Mouse (Mus musculus): ENCODE data around the gene Slc25a38. TPM values are rescaled to one million over a fixed set of nuclear protein-coding genes. Genes with fewer than 3 reads are reported as not detected.
"Not testable (repeated sequence)": the region's sequence is repeated elsewhere in the genome, so short reads cannot be mapped to it uniquely, and the experiment has no call there.

The Slc25a38 gene
- polyA plus RNA-seq, 1 experiment = 17.1 TPM

GRCm38 (mm10) chr9:120095886-120096285 lies 14.3 kb upstream of the Slc25a38 start:
- H3K27ac ChIP-seq (ENCODE audit: insufficient read depth, low read length) = no peak overlapping the region
- TF ChIP-seq POLR2A (IDR thresholded peaks at IDR 0.05; ENCODE audit: low read depth, low read length) (no peak), CTCF (IDR thresholded peaks at IDR 0.05; ENCODE audit: borderline replicate concordance, insufficient read depth, low read length) (no peak)
- H3K4me1 ChIP-seq (ENCODE audit: control insufficient read depth, insufficient read depth, low read length) = no peaks in the 10 kb centered on the region
- H3K4me3 ChIP-seq (ENCODE audit: insufficient read depth, low read length) = no peak overlapping the region

GRCm38 (mm10) chr9:120098682-120099081 lies 11.5 kb upstream of the Slc25a38 start:
- TF ChIP-seq POLR2A (IDR thresholded peaks at IDR 0.05; ENCODE audit: low read depth, low read length) (no peak), CTCF (IDR thresholded peaks at IDR 0.05; ENCODE audit: borderline replicate concordance, insufficient read depth, low read length) (peak; percentile 84; the same call in 1 of the 2 replicates)
- no peak overlapping the region for H3K27ac ChIP-seq (ENCODE audit: insufficient read depth, low read length)
- H3K4me1 ChIP-seq (ENCODE audit: control insufficient read depth, insufficient read depth, low read length) = no peaks in the 10 kb centered on the region
- H3K4me3 ChIP-seq (ENCODE audit: insufficient read depth, low read length) = no peak overlapping the region

GRCm38 (mm10) chr9:120099304-120099703 lies 10.9 kb upstream of the Slc25a38 start:
- Histone ChIP-seq H3K4me3 (ENCODE audit: insufficient read depth, low read length) (no peak overlapping the region), H3K27ac (ENCODE audit: insufficient read depth, low read length) (no peak overlapping the region), H3K4me1 (ENCODE audit: control insufficient read depth, insufficient read depth, low read length) (no peaks in the 10 kb centered on the region)
- TF ChIP-seq POLR2A (IDR thresholded peaks at IDR 0.05; ENCODE audit: low read depth, low read length) (no peak), CTCF (IDR thresholded peaks at IDR 0.05; ENCODE audit: borderline replicate concordance, insufficient read depth, low read length) (no peak)

GRCm38 (mm10) chr9:120101165-120101564 lies 9.0 kb upstream of the Slc25a38 start:
- Histone ChIP-seq H3K4me1 (ENCODE audit: control insufficient read depth, insufficient read depth, low read length) (no peaks in the 10 kb centered on the region), H3K4me3 (ENCODE audit: insufficient read depth, low read length) (no peak overlapping the region)

GRCm38 (mm10) chr9:120108953-120109352 lies 1.2 kb upstream of the Slc25a38 start:
- not testable (repeated sequence) for H3K27ac ChIP-seq (ENCODE audit: insufficient read depth, low read length); H3K4me3 ChIP-seq (ENCODE audit: insufficient read depth, low read length); H3K4me1 ChIP-seq (ENCODE audit: control insufficient read depth, insufficient read depth, low read length)

More at GRCm38 (mm10) chr9:120101165-120101564, 9.0 kb upstream of the Slc25a38 start:
- no peak for TF ChIP-seq POLR2A (IDR thresholded peaks at IDR 0.05; ENCODE audit: low read depth, low read length)
- TF ChIP-seq CTCF (IDR thresholded peaks at IDR 0.05; ENCODE audit: borderline replicate concordance, insufficient read depth, low read length) = no peak
- no peak overlapping the region for H3K27ac ChIP-seq (ENCODE audit: insufficient read depth, low read length)

GRCm38 (mm10) chr9:120111156-120111945 lies 1.2 kb downstream of the Slc25a38 start:
- H3K4me3 ChIP-seq (ENCODE audit: insufficient read depth, low read length) = peak overlapping the region; percentile 81
- TF ChIP-seq POLR2A (IDR thresholded peaks at IDR 0.05; ENCODE audit: low read depth, low read length) = no peak
- no peak for TF ChIP-seq CTCF (IDR thresholded peaks at IDR 0.05; ENCODE audit: borderline replicate concordance, insufficient read depth, low read length)
- H3K4me1 ChIP-seq (ENCODE audit: control insufficient read depth, insufficient read depth, low read length) = no peaks in the 10 kb centered on the region
- H3K27ac ChIP-seq (ENCODE audit: insufficient read depth, low read length) = peak overlapping the region; percentile 49

- Histone ChIP-seq H3K27ac (ENCODE audit: insufficient read depth, low read length) (no peak overlapping the region), H3K4me1 (ENCODE audit: control insufficient read depth, insufficient read depth, low read length) (no peaks in the 10 kb centered on the region)
- no peak for TF ChIP-seq POLR2A (IDR thresholded peaks at IDR 0.05; ENCODE audit: low read depth, low read length)
- TF ChIP-seq CTCF (IDR thresholded peaks at IDR 0.05; ENCODE audit: borderline replicate concordance, insufficient read depth, low read length) = no peak
Observed at GRCm38 (mm10) chr9:120112472-120112871, 2.3 kb downstream of the Slc25a38 start.

GRCm38 (mm10) chr9:120113456-120113855 lies 3.3 kb downstream of the Slc25a38 start:
- no peak overlapping the region for H3K27ac ChIP-seq (ENCODE audit: insufficient read depth, low read length)
- H3K4me1 ChIP-seq (ENCODE audit: control insufficient read depth, insufficient read depth, low read length) = no peaks in the 10 kb centered on the region
- no peak overlapping the region for H3K4me3 ChIP-seq (ENCODE audit: insufficient read depth, low read length)
- TF ChIP-seq POLR2A (IDR thresholded peaks at IDR 0.05; ENCODE audit: low read depth, low read length) (no peak), CTCF (IDR thresholded peaks at IDR 0.05; ENCODE audit: borderline replicate concordance, insufficient read depth, low read length) (no peak)

More at GRCm38 (mm10) chr9:120112472-120112871, 2.3 kb downstream of the Slc25a38 start:
- H3K4me3 ChIP-seq (ENCODE audit: insufficient read depth, low read length) = no peak overlapping the region

- H3K27ac ChIP-seq (ENCODE audit: insufficient read depth, low read length) = no peak overlapping the region
- no peak overlapping the region for H3K4me3 ChIP-seq (ENCODE audit: insufficient read depth, low read length)
- TF ChIP-seq CTCF (IDR thresholded peaks at IDR 0.05; ENCODE audit: borderline replicate concordance, insufficient read depth, low read length) (no peak), POLR2A (IDR thresholded peaks at IDR 0.05; ENCODE audit: low read depth, low read length) (no peak)
- H3K4me1 ChIP-seq (ENCODE audit: control insufficient read depth, insufficient read depth, low read length) = no peaks in the 10 kb centered on the region
Observed at GRCm38 (mm10) chr9:120114051-120114788, 4.0 kb downstream of the Slc25a38 start.

GRCm38 (mm10) chr9:120114789-120115151 lies 4.6 kb downstream of the Slc25a38 start:
- Histone ChIP-seq H3K27ac (ENCODE audit: insufficient read depth, low read length) (no peak overlapping the region), H3K4me1 (ENCODE audit: control insufficient read depth, insufficient read depth, low read length) (no peaks in the 10 kb centered on the region), H3K4me3 (ENCODE audit: insufficient read depth, low read length) (no peak overlapping the region)
- no peak for TF ChIP-seq POLR2A (IDR thresholded peaks at IDR 0.05; ENCODE audit: low read depth, low read length)
- no peak for TF ChIP-seq CTCF (IDR thresholded peaks at IDR 0.05; ENCODE audit: borderline replicate concordance, insufficient read depth, low read length)
